Mouse (Mus musculus) heart, adult 2 months (tissue): ENCODE measurements around the gene Chml. TPM values are rescaled to one million over a fixed set of nuclear protein-coding genes. Genes with fewer than 3 reads are reported as not detected.

ENCODE experiments used
- DNase-seq, 2 experiments: peaks; one replicate each; pipeline ENCODE4 v3.0.0; 2021
- H3K27ac ChIP-seq: fragments of 200-600 bp; 2 replicates; pipeline ENCODE4 v1.8.1; 2022
- H3K27me3 ChIP-seq: fragments of 200-500 bp; 2 replicates; pipeline ENCODE4 v1.6.1; 2012; ENCODE audit warnings: mild to moderate bottlenecking, low read length, inconsistent platforms, mixed read lengths; ENCODE audit not compliant: control insufficient read depth, insufficient read depth
- H3K36me3 ChIP-seq: fragments of 200-500 bp; 2 replicates; pipeline ENCODE4 v1.6.1; 2012; ENCODE audit warnings: low read length, inconsistent platforms; ENCODE audit not compliant: control insufficient read depth, insufficient read depth
- H3K4me1 ChIP-seq: fragments of 200-500 bp; 2 replicates; pipeline ENCODE4 v1.6.1; 2011; ENCODE audit warnings: low read length; ENCODE audit not compliant: control insufficient read depth, insufficient read depth
- H3K4me3 ChIP-seq: fragments of 200-600 bp; 2 replicates; pipeline ENCODE4 v1.8.1; 2022
- H3K79me2 ChIP-seq: fragments of 200-500 bp; replicated peaks from 2 replicates; pipeline ENCODE4 v1.6.1; 2012; ENCODE audit warnings: mild to moderate bottlenecking, inconsistent platforms, low read length, moderate library complexity, mixed read lengths; ENCODE audit not compliant: control insufficient read depth, insufficient read depth
- H3K9ac ChIP-seq: fragments of 200-500 bp; 2 replicates; pipeline ENCODE4 v1.6.1; 2012; ENCODE audit warnings: low read depth, mild to moderate bottlenecking, control low read depth, inconsistent platforms, low read length, mixed read lengths
- CTCF ChIP-seq: fragments of 200-600 bp; IDR thresholded peaks from 2 replicates; pipeline ENCODE4 v1.8.1; 2022; ENCODE audit warnings: antibody characterized with exemption, mild to moderate bottlenecking, moderate library complexity
- EP300 ChIP-seq: fragments of 200-500 bp; IDR thresholded peaks from 2 replicates; pipeline ENCODE4 v1.6.1; 2011; ENCODE audit warnings: low read depth, low read length, control low read depth; ENCODE audit not compliant: insufficient read depth
- POLR2A ChIP-seq: fragments of 200-500 bp; IDR thresholded peaks from 2 replicates; pipeline ENCODE4 v1.6.1; 2011; ENCODE audit warnings: mild to moderate bottlenecking, low read depth, low read length, control low read depth; ENCODE audit not compliant: insufficient read depth
- WGBS: fragments of 180-500 bp; shearing (Covaris S2); methylation state at CpG from one replicate; pipeline ENCODE4 v1.1.7; 2018; 5-methylcytosine and 5-hydroxymethylcytosine counted together
- intact Hi-C: fragments of 180-260 bp; cut with DNase I; formaldehyde crosslinking; loops from one replicate; pipeline ENCODE4 v1.15.1; 2025
- polyA plus RNA-seq: library from polyadenylated mRNA; depleted of rRNA; stranded (reverse); fragments of >200 nt; gene quantifications from 2 replicates; pipeline ENCODE4 v1.2.3, GENCODE M21; 2012
- total RNA-seq, 2 experiments: library from RNA; stranded (reverse); gene quantifications; 2 replicates each; pipeline ENCODE4 v1.2.3; 2021

Chml gene
- total and polyA plus RNA-seq, 3 experiments: 1.4 to 9.4 (median 8.9) TPM

- WGBS: 54% methylated on average over 4 of the region's 4 CpGs
- Histone ChIP-seq H3K4me1 (no peaks in the 10 kb centered on the region), H3K79me2 (no peaks in the 10 kb centered on the region), H3K36me3 (no peaks in the 10 kb centered on the region), H3K27me3 (no peaks in the 10 kb centered on the region), H3K4me3 (no peak overlapping the region), H3K27ac (no peak overlapping the region), H3K9ac (no peak overlapping the region)
- TF ChIP-seq EP300 (no peak), CTCF (no peak)
- intact Hi-C loops: no loop called here
- no peak for DNase-seq
These were observed 8.4 kb upstream of the Chml start for GRCm38 (mm10) chr1:175701145-175701544.

- DNase-seq: no peak
- intact Hi-C loops: no loop called here
- Histone ChIP-seq H3K79me2 (no peaks in the 10 kb centered on the region), H3K4me1 (no peaks in the 10 kb centered on the region), H3K4me3 (no peak overlapping the region), H3K9ac (no peak overlapping the region), H3K27ac (no peak overlapping the region), H3K36me3 (no peaks in the 10 kb centered on the region), H3K27me3 (no peaks in the 10 kb centered on the region)
- TF ChIP-seq CTCF (no peak), POLR2A (no peak), EP300 (no peak)
- WGBS: 21% methylated on average over 4 of the region's 4 CpGs
These were observed 7.1 kb upstream of the Chml start for GRCm38 (mm10) chr1:175699796-175700195.

- Histone ChIP-seq H3K4me1 (no peaks in the 10 kb centered on the region), H3K36me3 (no peaks in the 10 kb centered on the region), H3K9ac (no peak overlapping the region), H3K27ac (no peak overlapping the region), H3K27me3 (no peaks in the 10 kb centered on the region), H3K79me2 (no peaks in the 10 kb centered on the region), H3K4me3 (no peak overlapping the region)
- no peak for DNase-seq
- TF ChIP-seq CTCF: no peak
- no peak for TF ChIP-seq POLR2A
- no peak for TF ChIP-seq EP300
- intact Hi-C loops: no loop called here
- 31% methylated on average over 3 of the region's 3 CpGs for WGBS
These were observed 6.7 kb upstream of the Chml start for GRCm38 (mm10) chr1:175699375-175699774.

- no peaks in the 10 kb centered on the region for H3K36me3 ChIP-seq
- H3K4me1 ChIP-seq: peaks cover 1% of the 10 kb centered on the region; the same call in 1 of the 2 replicates
- no peak for DNase-seq
- no peaks in the 10 kb centered on the region for H3K27me3 ChIP-seq
- H3K79me2 ChIP-seq: no peaks in the 10 kb centered on the region
- intact Hi-C loops: no loop called here
- 79% methylated on average over 1 of the region's 1 CpGs for WGBS
- H3K4me3 ChIP-seq: no peak within 1 kb of the TSS
- H3K27ac ChIP-seq: no peak within 1 kb of the TSS
- no peak within 1 kb of the TSS for H3K9ac ChIP-seq
- TF ChIP-seq CTCF (no peak), EP300 (no peak), POLR2A (no peak)
These were observed 5.6 kb upstream of the Chml start, which contains the start of gene Wdr64 for GRCm38 (mm10) chr1:175698293-175698692. TSS of gene Wdr64 (plus strand) at chr1:175698593.

- TF ChIP-seq EP300 (no peak), POLR2A (no peak), CTCF (no peak)
- Histone ChIP-seq H3K27ac (no peak overlapping the region; the same call in 1 of the 2 replicates), H3K79me2 (no peaks in the 10 kb centered on the region), H3K36me3 (0 out of 2 replicates have a peak, but pooled peaks cover 2% of the 10 kb centered on the region), H3K4me3 (peak overlapping the region; percentile 95), H3K4me1 (peaks cover 1% of the 10 kb centered on the region; the same call in 1 of the 2 replicates), H3K9ac (no peak overlapping the region), H3K27me3 (no peaks in the 10 kb centered on the region)
- intact Hi-C loops: loop anchor here (2.0 kb wide), 1 partner anchor 69 kb away; the partner anchor contains the start of gene Fh1
- no peak for DNase-seq
- 25% methylated on average over 12 of the region's 12 CpGs for WGBS
These were observed 794 bp upstream of the Chml start for GRCm38 (mm10) chr1:175693429-175693960.

- under 1% methylated on average over 17 of the region's 17 CpGs for WGBS
- intact Hi-C loops: loop anchor here (2.0 kb wide), 1 partner anchor 68 kb away; the partner anchor contains the start of gene Fh1
These were observed 278 bp upstream of the Chml start for GRCm38 (mm10) chr1:175692997-175693361.

More at GRCm38 (mm10) chr1:175692997-175693361, 278 bp upstream of the Chml start:
- Histone ChIP-seq H3K9ac (no peak overlapping the region), H3K27me3 (no peaks in the 10 kb centered on the region), H3K79me2 (no peaks in the 10 kb centered on the region), H3K4me1 (peaks cover 1% of the 10 kb centered on the region; the same call in 1 of the 2 replicates), H3K4me3 (peak overlapping the region; percentile 95), H3K27ac (no peak overlapping the region; the same call in 1 of the 2 replicates), H3K36me3 (0 out of 2 replicates have a peak, but pooled peaks cover 2% of the 10 kb centered on the region)
- TF ChIP-seq EP300 (no peak), POLR2A (peak; percentile 40; the same call in 1 of the 2 replicates), CTCF (no peak)
- DNase-seq: no peak
